Mouse (Mus musculus) limb, embryonic 11.5 days (tissue): Measurements from ENCODE around the gene Ppp4r2. TPM values are rescaled to one million over a fixed set of nuclear protein-coding genes. Genes with fewer than 3 reads are reported as not detected.

Experiments
- ATAC-seq: fragments of 200-750 bp; cut with Nextera tagmentation; 2 replicates; pipeline ENCODE4 v1.8.0; 2017; ENCODE audit warnings: low read depth; ENCODE audit not compliant: insufficient number of reproducible peaks, low FRiP score, low TSS enrichment
- DNase-seq: peaks from one replicate; pipeline ENCODE4 v3.0.0-alpha.2; 2015; ENCODE audit warnings: low spot score
- H3K27ac ChIP-seq: fragments of 300-500 bp; sonication (generic); replicated peaks from 2 replicates; pipeline ENCODE4 v1.5.1; 2014; ENCODE audit warnings: low read depth, mild to moderate bottlenecking, low read length
- H3K27me3 ChIP-seq: fragments of 300-500 bp; sonication (generic); 2 replicates; pipeline ENCODE4 v1.6.1; 2014; ENCODE audit warnings: mild to moderate bottlenecking, low read length, mixed read lengths; ENCODE audit not compliant: control insufficient read depth, insufficient read depth
- H3K36me3 ChIP-seq: fragments of 300-500 bp; sonication (generic); 2 replicates; pipeline ENCODE4 v1.6.1; 2014; ENCODE audit warnings: mild to moderate bottlenecking, low read length, moderate library complexity, mixed read lengths; ENCODE audit not compliant: control insufficient read depth, insufficient read depth
- H3K4me1 ChIP-seq: fragments of 300-500 bp; sonication (generic); 2 replicates; pipeline ENCODE4 v1.6.1; 2014; ENCODE audit warnings: low read length, mixed read lengths; ENCODE audit not compliant: control insufficient read depth, insufficient read depth
- H3K4me2 ChIP-seq: fragments of 300-500 bp; sonication (generic); 2 replicates; pipeline ENCODE4 v1.6.1; 2014; ENCODE audit warnings: low read depth, mild to moderate bottlenecking, moderate library complexity; ENCODE audit not compliant: severe bottlenecking
- H3K4me3 ChIP-seq: fragments of 300-500 bp; sonication (generic); 2 replicates; pipeline ENCODE4 v1.5.1; 2014; ENCODE audit warnings: low read depth, low read length
- H3K9ac ChIP-seq: fragments of 300-500 bp; sonication (generic); 2 replicates; pipeline ENCODE4 v1.6.1; 2014; ENCODE audit warnings: mild to moderate bottlenecking, low read length
- H3K9me3 ChIP-seq: fragments of 300-500 bp; sonication (generic); 2 replicates; pipeline ENCODE4 v1.6.1; 2016; ENCODE audit warnings: low read length; ENCODE audit not compliant: control insufficient read depth
- WGBS: fragments of 180-500 bp; shearing (Covaris S2); extraction: QIAGEN DNeasy Blood & Tissue Kit; methylation state at CpG from one replicate; pipeline ENCODE4 v1.1.7; 2014; 5-methylcytosine and 5-hydroxymethylcytosine counted together
- polyA plus RNA-seq: library from polyadenylated mRNA; unstranded; fragments of >200 nt; fragmentation: Nextera tagmentation; extraction: Ambion mirVana; gene quantifications from 2 replicates; pipeline ENCODE4 v1.2.1, GENCODE M21; 2014

Gene Ppp4r2
- polyA plus RNA-seq, 1 experiment from 2014 or later, result 38.0 TPM

DNA sequence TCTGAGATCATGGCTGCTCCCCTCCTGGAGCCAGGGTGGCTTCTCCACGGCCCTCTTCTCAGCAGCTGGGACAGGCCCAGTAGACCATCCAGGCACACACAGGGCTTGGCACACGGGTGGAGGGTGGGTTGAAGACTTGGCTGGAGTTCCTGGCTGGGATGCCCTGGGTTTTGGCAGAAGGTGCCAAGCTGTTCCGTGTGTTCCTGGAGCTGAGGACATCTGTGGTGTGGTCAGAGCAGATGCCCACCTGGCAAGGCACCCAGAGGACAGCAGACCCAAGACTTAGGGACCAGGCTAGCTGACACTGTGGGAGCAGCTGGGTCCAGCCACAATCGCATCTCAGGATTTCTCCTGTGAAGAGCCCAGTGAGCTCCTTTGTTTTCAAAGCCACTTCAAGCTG, 59.1 kb downstream of the Ppp4r2 start:
- DNase-seq, result no peak
- Histone ChIP-seq H3K4me1 (peaks cover 7% of the 10 kb centered on the region; the same call in 1 of the 2 replicates), H3K27me3 (no peaks in the 10 kb centered on the region), H3K27ac (no peak overlapping the region), H3K4me3 (no peak overlapping the region), H3K9me3 (no peaks in the 10 kb centered on the region), H3K36me3 (no peaks in the 10 kb centered on the region), H3K4me2 (no peak overlapping the region), H3K9ac (no peak overlapping the region)
- 89% methylated on average over 4 of the region's 4 CpGs for WGBS
- no peak for ATAC-seq

DNA sequence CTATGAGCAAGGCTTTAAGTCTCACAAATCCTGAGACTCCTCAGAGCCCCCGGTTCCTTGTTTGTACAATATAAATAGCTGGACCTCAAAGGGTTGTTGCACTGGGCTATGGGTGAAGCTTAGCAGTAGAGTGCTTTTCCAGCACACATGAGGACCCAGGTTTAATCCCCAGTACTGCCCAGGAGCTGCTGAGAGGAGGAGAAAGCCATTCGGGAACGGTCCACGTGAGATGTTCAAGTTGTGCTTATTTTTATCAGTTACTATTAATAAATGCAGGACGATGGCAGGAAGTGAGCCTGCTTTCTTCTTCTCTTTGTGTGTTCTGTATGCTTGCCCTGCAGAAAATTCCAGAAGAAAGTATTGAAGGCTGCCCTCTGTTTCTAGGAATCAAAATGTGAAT, 59.7 kb downstream of the Ppp4r2 start:
- no peak overlapping the region for H3K9ac ChIP-seq
- no peak overlapping the region for H3K4me2 ChIP-seq
- WGBS, result 92% methylated on average over 5 of the region's 5 CpGs
- no peak for DNase-seq
- H3K4me1 ChIP-seq, result peaks cover 7% of the 10 kb centered on the region; the same call in 1 of the 2 replicates
- no peaks in the 10 kb centered on the region for H3K36me3 ChIP-seq
- H3K9me3 ChIP-seq, result no peaks in the 10 kb centered on the region
- H3K27ac ChIP-seq, result no peak overlapping the region
- no peak overlapping the region for H3K4me3 ChIP-seq
- H3K27me3 ChIP-seq, result no peaks in the 10 kb centered on the region
- ATAC-seq, result no peak

DNA sequence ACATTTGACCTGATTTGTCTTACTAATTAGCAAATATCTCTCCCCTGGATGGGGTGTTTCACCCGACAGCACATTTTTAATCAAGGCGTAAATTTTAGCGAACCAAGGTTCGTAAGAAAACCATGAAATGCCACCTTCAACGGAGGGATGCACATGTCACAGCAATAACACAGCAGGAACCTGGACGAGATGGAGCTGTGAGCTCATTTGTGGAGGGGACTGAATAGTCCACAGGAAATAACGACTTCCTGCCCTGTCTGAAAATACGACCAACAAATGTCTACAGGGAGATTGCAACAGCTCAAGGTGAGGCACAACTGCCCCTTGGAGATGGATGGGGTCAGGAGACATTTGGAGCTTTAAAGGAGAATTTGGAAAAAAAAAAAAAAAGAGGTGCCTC, 61.8 kb downstream of the Ppp4r2 start:
- Histone ChIP-seq H3K4me2 (no peak overlapping the region), H3K27me3 (no peaks in the 10 kb centered on the region), H3K27ac (no peak overlapping the region), H3K9ac (no peak overlapping the region), H3K9me3 (no peaks in the 10 kb centered on the region), H3K4me1 (peaks cover 7% of the 10 kb centered on the region; the same call in 1 of the 2 replicates), H3K36me3 (no peaks in the 10 kb centered on the region), H3K4me3 (no peak overlapping the region)
- WGBS, result 15% methylated on average over 8 of the region's 8 CpGs
- ATAC-seq (no peak), DNase-seq (no peak)

DNA sequence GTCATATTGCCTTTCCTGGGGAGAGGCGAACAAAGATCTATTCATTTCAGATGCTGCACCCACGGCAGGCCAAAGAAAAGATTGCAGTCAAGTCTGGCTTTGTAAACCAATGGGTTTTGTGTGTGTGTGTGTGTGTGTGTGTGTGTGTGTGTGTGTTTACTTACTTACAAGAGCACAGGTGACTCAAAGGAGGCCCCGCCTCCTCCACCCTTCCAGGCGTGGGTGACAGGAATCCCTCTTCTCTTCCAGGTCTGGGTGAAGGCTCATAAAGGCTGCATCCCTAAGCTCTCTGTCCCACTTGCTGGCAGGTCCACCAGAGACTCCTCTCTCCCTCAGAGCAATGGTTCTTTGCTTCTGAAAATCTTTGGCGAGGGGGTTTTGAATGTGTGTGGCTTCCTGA, 63.5 kb downstream of the Ppp4r2 start:
- Histone ChIP-seq H3K4me1 (peaks cover 7% of the 10 kb centered on the region; the same call in 1 of the 2 replicates), H3K36me3 (no peaks in the 10 kb centered on the region), H3K9ac (no peak overlapping the region), H3K27ac (no peak overlapping the region), H3K9me3 (no peaks in the 10 kb centered on the region), H3K4me2 (no peak overlapping the region), H3K27me3 (no peaks in the 10 kb centered on the region), H3K4me3 (no peak overlapping the region)
- WGBS, result 87% methylated on average over 5 of the region's 5 CpGs
- no peak for ATAC-seq
- DNase-seq, result no peak

DNA sequence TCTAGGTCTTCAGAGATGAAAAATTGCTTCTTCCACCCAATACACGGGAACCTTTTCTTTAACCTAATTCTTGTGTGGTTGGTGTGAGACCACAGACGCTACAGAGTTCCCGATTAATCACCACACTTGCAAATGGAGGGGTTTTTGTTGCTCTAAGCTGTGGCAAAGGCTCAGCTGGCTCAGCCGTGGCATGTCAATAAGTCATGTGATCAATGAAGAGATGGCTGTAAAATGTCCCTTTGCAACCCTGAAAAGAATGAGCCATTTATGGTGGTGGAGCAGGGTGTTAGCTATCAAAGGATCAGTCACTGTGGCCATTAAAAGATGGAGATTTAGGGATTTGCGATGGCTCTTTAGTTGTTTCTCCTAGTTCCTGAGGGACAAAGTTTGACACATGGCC, 71.0 kb downstream of the Ppp4r2 start:
- 53% methylated on average over 5 of the region's 5 CpGs for WGBS
- no peak overlapping the region for H3K4me2 ChIP-seq
- no peak overlapping the region for H3K9ac ChIP-seq
- no peak overlapping the region for H3K4me3 ChIP-seq
- H3K4me1 ChIP-seq, result peaks cover 5% of the 10 kb centered on the region; the same call in 1 of the 2 replicates
- ATAC-seq, result no peak
- H3K27ac ChIP-seq, result no peak overlapping the region
- no peaks in the 10 kb centered on the region for H3K36me3 ChIP-seq
- no peak for DNase-seq
- H3K9me3 ChIP-seq, result no peaks in the 10 kb centered on the region
- H3K27me3 ChIP-seq, result no peaks in the 10 kb centered on the region

DNA sequence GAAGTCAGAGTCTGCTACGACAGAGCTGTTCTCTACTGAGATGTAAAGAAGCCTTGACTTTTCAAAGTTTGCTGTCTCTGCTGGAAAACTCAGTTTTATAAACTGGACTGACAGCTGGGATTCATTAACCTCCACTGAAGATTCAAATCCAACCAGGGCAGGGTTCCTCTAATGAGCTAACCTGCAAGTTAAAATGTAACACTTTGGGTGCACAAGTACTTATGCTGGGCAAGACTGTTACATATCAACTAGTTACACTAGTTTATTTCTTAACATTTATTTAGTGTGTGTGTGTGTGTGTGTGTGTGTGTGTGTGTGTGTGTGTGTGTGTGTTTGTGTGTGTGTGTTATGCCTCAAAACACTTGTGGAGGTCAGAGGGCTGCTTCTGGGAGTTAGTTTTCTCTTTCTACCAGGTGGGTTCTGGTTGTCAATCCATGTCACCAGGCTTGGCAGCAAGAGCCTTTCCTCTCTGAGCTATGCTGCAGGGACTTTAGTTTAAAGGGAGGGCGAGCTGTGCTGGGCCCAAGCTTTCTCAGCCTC, 76.8 kb downstream of the Ppp4r2 start:
- Histone ChIP-seq H3K27me3 (no peaks in the 10 kb centered on the region), H3K36me3 (no peaks in the 10 kb centered on the region), H3K9ac (no peak overlapping the region), H3K27ac (0 out of 2 replicates have a peak overlapping the region, but pooled peaks have one; percentile 14), H3K9me3 (no peaks in the 10 kb centered on the region), H3K4me3 (no peak overlapping the region), H3K4me2 (no peak overlapping the region), H3K4me1 (peaks cover 19% of the 10 kb centered on the region)
- no peak for ATAC-seq
- 31% methylated on average over 2 of the region's 2 CpGs for WGBS
- no peak for DNase-seq

Other genes with a start within 250 kb of the Ppp4r2 start
- 18.0 and 20.3 TPM in 2 replicates for gene Shq1, start 162.5 kb upstream of the Ppp4r2 start, polyA plus RNA-seq
- 5.2 and 6.1 TPM in 2 replicates for gene Gxylt2, start 128.9 kb upstream of the Ppp4r2 start, polyA plus RNA-seq